Mouse (Mus musculus): ENCODE measurements around the gene Pbxip1. TPM values are rescaled to one million over a fixed set of nuclear protein-coding genes. Genes with fewer than 3 reads are reported as not detected.

The Pbxip1 gene
- polyA plus RNA-seq, 1 experiment from 2014 or later, result 8.2 TPM

DNA sequence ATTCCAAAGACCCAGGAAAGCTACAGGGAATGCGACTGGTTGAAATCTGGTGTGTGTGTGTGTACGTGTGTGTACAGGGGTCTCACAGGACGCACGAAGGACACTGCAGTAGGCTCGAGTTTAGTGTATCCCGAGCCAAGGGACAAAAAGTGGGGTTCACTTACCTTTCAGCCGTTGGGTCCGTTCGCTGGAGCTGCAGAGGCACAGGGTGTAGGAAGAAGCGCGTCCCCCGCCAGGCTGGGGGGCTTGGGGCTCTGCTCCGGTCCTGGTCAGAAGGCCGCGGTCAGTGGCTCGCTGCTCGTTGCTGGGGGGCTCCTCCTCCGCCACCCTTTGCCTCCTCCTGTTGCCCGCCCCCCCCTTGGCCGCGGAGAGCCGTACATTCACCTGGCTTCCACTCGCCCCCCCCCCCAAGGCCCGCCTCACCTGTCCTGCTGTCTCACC lies 43.6 kb upstream of the Pbxip1 start:
- no peak overlapping the region for H3K9ac ChIP-seq (replicated peaks; ENCODE audit: low read depth, low read length)
- H3K27me3 ChIP-seq (ENCODE audit: control insufficient read depth, insufficient read depth, low read length), result peaks cover 5% of the 10 kb centered on the region; the same call in 1 of the 2 replicates
- H3K4me1 ChIP-seq (ENCODE audit: control insufficient read depth, insufficient read depth, low read length), result peaks cover 28% of the 10 kb centered on the region

DNA sequence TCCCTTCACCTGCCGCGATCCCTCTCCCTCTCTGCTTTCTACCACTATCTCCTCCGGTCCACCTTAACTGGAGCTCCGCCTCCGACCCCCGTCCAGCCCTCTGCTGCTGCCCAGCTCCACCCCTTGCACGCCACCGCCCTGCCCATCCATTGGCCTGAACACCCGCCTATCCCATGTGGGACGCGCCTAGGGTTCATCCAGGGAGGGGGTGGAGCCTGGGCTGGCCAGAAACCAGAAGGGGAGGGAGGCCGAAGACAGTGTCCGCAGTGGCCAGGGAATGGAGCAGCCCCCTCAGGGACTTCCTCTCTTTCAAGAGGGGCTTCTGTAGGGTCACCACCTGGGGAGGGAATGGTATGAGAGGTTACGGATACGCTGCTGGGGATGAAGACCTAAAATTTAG lies 42.9 kb upstream of the Pbxip1 start:
- H3K9ac ChIP-seq (replicated peaks; ENCODE audit: low read depth, low read length), result peak overlapping the region; percentile 29; the same call in 1 of the 2 replicates
- 0% methylated on average over 15 of the region's 15 CpGs for WGBS
- H3K27me3 ChIP-seq (ENCODE audit: control insufficient read depth, insufficient read depth, low read length), result peaks cover 5% of the 10 kb centered on the region; the same call in 1 of the 2 replicates
- peak; percentile 91 for ATAC-seq (ENCODE audit: low read depth)
- no peaks in the 10 kb centered on the region for H3K36me3 ChIP-seq (ENCODE audit: control insufficient read depth, insufficient read depth, low read length)
- peak overlapping the region; percentile 41; the same call in 1 of the 2 replicates for H3K27ac ChIP-seq (ENCODE audit: low read depth, low read length)
- H3K4me2 ChIP-seq (ENCODE audit: low read depth, low read length), result peak overlapping the region; percentile 97
- H3K9me3 ChIP-seq (ENCODE audit: control insufficient read depth, low read length), result no peaks in the 10 kb centered on the region
- peaks cover 28% of the 10 kb centered on the region for H3K4me1 ChIP-seq (ENCODE audit: control insufficient read depth, insufficient read depth, low read length)
- peak overlapping the region; percentile 45 for H3K4me3 ChIP-seq (ENCODE audit: low read depth, low read length)

More for the DNA sequence above, 43.6 kb upstream of the Pbxip1 start:
- Histone ChIP-seq H3K36me3 (ENCODE audit: control insufficient read depth, insufficient read depth, low read length) (no peaks in the 10 kb centered on the region), H3K4me2 (ENCODE audit: low read depth, low read length) (peak overlapping the region; percentile 97), H3K4me3 (ENCODE audit: low read depth, low read length) (peak overlapping the region; percentile 45), H3K27ac (ENCODE audit: low read depth, low read length) (no peak overlapping the region), H3K9me3 (ENCODE audit: control insufficient read depth, low read length) (no peaks in the 10 kb centered on the region)
- under 1% methylated on average over 21 of the region's 24 CpGs for WGBS
- ATAC-seq (ENCODE audit: low read depth), result no peak

DNA sequence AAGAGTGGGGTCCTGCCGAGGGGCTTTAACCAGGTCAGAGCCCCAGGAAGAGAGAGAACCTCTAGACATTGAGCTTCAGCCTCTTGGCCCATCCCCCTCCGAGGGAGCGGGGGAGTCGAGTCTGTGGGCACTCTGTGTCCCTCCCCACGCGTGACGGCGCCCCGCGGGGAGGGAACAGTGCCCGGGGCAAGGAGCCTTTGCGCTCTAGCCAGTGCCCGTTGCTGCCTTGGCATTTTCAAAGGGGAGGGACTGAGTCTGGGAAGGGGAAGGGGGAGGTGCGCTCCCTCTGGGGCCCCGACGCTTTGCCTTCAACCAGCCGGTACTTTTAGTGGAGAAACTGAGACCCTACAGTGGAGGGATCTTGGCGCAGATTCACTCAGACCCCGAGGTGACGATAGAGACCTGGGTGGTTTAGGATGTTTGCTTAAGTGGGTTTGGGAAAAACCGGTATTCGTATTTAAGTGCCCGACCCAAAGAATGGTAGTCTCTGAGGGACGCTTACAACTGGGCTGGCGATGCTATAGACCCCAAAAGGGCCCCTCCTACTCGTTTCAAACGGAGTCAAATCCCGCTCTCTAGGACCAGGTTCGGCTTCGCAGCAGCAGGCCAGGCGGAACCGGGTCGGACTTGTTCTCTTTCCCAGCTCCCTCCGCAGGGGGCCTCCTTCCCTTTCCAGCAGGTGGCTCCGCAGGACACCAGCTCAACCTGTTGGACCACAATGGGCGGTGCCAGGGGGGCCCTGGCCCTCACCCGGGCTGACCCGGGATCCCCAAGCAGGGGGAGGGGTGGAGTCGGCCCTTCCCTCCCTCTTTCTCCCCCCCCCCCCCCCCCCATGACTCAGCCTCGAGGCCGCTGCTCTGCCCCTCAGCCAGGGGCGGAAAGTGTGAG lies 42.3 kb upstream of the Pbxip1 start, which contains the start of gene Zbtb7b:
Gene Zbtb7b, minus strand, starts transcription at position 771 of the 888 bp plus-strand sequence.
- peak within 1 kb of the TSS; percentile 97 for H3K4me2 ChIP-seq (ENCODE audit: low read depth, low read length)
- WGBS, result under 1% methylated on average over 36 of the region's 42 CpGs
- no peaks in the 10 kb centered on the region for H3K36me3 ChIP-seq (ENCODE audit: control insufficient read depth, insufficient read depth, low read length)
- H3K4me1 ChIP-seq (ENCODE audit: control insufficient read depth, insufficient read depth, low read length), result peaks cover 28% of the 10 kb centered on the region
- H3K9me3 ChIP-seq (ENCODE audit: control insufficient read depth, low read length), result no peaks in the 10 kb centered on the region
- ATAC-seq (ENCODE audit: low read depth), result peak; percentile 47
- peak within 1 kb of the TSS; percentile 29; the same call in 1 of the 2 replicates for H3K9ac ChIP-seq (replicated peaks; ENCODE audit: low read depth, low read length)
- peak within 1 kb of the TSS; percentile 41 for H3K27ac ChIP-seq (ENCODE audit: low read depth, low read length)
- peak within 1 kb of the TSS; percentile 45 for H3K4me3 ChIP-seq (ENCODE audit: low read depth, low read length)
- H3K27me3 ChIP-seq (ENCODE audit: control insufficient read depth, insufficient read depth, low read length), result peaks cover 5% of the 10 kb centered on the region; the same call in 1 of the 2 replicates

DNA sequence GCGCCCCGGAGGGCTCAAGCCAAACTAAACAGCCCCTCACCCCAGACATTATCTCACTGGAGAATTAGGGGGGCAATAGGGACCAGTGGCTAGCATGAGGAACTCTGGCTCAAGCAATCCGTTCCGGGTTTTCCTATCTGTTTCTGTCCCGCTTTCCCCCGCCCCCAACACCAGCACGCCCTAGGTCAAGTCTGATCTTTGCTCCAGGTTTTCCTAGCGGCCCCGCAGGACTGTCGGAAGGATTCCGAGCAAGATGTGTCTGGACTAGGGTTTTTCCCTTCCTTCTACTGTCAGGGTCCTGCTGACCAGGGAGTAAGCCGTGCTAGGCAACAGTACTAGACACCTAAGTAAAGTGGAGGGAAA lies 41.6 kb upstream of the Pbxip1 start:
- H3K4me1 ChIP-seq (ENCODE audit: control insufficient read depth, insufficient read depth, low read length), result peaks cover 28% of the 10 kb centered on the region
- no peak overlapping the region for H3K27ac ChIP-seq (ENCODE audit: low read depth, low read length)
- 0% methylated on average over 11 of the region's 12 CpGs for WGBS
- H3K4me3 ChIP-seq (ENCODE audit: low read depth, low read length), result peak overlapping the region; percentile 45
- H3K36me3 ChIP-seq (ENCODE audit: control insufficient read depth, insufficient read depth, low read length), result no peaks in the 10 kb centered on the region
- peak overlapping the region; percentile 97 for H3K4me2 ChIP-seq (ENCODE audit: low read depth, low read length)
- peaks cover 5% of the 10 kb centered on the region; the same call in 1 of the 2 replicates for H3K27me3 ChIP-seq (ENCODE audit: control insufficient read depth, insufficient read depth, low read length)
- H3K9me3 ChIP-seq (ENCODE audit: control insufficient read depth, low read length), result no peaks in the 10 kb centered on the region
- no peak for ATAC-seq (ENCODE audit: low read depth)
- H3K9ac ChIP-seq (replicated peaks; ENCODE audit: low read depth, low read length), result no peak overlapping the region

DNA sequence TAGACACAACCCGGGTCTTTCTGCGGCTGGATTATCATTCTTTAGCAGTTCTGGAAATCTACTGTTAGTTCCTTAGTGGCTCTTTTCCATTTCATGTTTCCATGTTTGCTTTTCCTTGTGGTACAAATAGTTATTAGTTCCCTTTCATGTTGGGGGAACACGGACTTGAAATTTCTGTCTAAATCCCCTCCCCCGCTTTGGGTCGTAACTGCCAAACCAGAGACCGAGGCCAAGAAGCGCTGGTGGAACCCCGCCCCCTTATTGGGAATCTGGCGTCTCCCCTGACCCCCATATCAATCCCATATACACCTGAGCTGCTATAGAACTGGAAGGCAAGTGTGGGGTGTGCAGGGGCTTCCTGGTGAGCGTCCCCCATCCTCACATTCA lies 41.1 kb upstream of the Pbxip1 start:
- 1% methylated on average over 10 of the region's 10 CpGs for WGBS
- Histone ChIP-seq H3K9ac (replicated peaks; ENCODE audit: low read depth, low read length) (no peak overlapping the region), H3K4me3 (ENCODE audit: low read depth, low read length) (peak overlapping the region; percentile 45), H3K36me3 (ENCODE audit: control insufficient read depth, insufficient read depth, low read length) (no peaks in the 10 kb centered on the region), H3K4me1 (ENCODE audit: control insufficient read depth, insufficient read depth, low read length) (peaks cover 28% of the 10 kb centered on the region), H3K27me3 (ENCODE audit: control insufficient read depth, insufficient read depth, low read length) (peaks cover 5% of the 10 kb centered on the region; the same call in 1 of the 2 replicates), H3K9me3 (ENCODE audit: control insufficient read depth, low read length) (no peaks in the 10 kb centered on the region), H3K4me2 (ENCODE audit: low read depth, low read length) (peak overlapping the region; percentile 97), H3K27ac (ENCODE audit: low read depth, low read length) (no peak overlapping the region)
- no peak for ATAC-seq (ENCODE audit: low read depth)

DNA sequence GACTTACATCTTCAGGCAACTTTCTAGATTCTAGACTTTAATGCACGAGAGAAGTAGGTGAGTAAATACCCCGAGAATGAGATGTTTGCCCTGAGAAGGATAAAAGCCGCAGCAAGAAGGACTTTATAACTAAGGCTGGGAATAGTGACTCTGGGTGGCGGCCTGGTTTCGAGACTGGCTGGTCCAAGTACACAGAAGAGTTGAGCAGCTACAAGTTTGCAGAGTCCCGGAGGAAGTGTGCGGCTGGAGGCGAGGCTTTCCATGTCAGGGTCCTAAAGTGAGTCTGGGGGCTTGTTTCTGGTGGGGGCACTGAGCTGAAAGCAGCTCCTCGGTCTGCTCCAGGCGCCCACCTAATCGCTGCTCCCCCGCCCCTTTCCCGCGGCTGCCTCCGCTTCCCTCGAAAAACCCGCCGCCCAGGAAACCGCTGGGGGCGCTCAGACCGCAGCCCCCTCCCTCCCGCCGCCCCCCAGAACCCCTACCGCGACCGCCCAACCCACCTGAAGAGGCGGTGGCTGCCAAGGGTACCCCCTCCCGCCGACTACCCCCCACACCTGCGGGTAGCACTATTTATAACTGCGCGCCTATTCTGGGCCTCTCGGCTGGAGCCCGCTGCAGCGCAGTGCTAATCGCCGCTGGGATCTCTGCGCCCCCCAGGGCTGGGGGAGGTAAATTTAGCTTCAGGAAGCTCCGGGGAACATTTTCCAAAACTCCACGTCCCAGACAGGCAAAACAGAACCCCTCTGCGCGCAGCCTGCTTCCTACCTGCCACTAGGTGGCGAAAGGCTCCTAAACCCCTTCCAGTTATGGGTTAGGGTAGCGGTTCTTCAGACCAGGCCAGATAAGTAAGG lies 40.5 kb upstream of the Pbxip1 start:
- H3K4me1 ChIP-seq (ENCODE audit: control insufficient read depth, insufficient read depth, low read length), result peaks cover 23% of the 10 kb centered on the region
- no peak overlapping the region; the same call in 1 of the 2 replicates for H3K27ac ChIP-seq (ENCODE audit: low read depth, low read length)
- peak overlapping the region; percentile 34 for H3K4me3 ChIP-seq (ENCODE audit: low read depth, low read length)
- 0 out of 2 replicates have a peak overlapping the region, but pooled peaks have one; percentile 28 for H3K9ac ChIP-seq (replicated peaks; ENCODE audit: low read depth, low read length)
- whole genome bisulfite sequencing, result under 1% methylated on average over 41 of the region's 44 CpGs
- no peaks in the 10 kb centered on the region for H3K36me3 ChIP-seq (ENCODE audit: control insufficient read depth, insufficient read depth, low read length)
- no peaks in the 10 kb centered on the region for H3K9me3 ChIP-seq (ENCODE audit: control insufficient read depth, low read length)
- no peak for ATAC-seq (ENCODE audit: low read depth)
- peaks cover 5% of the 10 kb centered on the region; the same call in 1 of the 2 replicates for H3K27me3 ChIP-seq (ENCODE audit: control insufficient read depth, insufficient read depth, low read length)
- peak overlapping the region; percentile 97 for H3K4me2 ChIP-seq (ENCODE audit: low read depth, low read length)

DNA sequence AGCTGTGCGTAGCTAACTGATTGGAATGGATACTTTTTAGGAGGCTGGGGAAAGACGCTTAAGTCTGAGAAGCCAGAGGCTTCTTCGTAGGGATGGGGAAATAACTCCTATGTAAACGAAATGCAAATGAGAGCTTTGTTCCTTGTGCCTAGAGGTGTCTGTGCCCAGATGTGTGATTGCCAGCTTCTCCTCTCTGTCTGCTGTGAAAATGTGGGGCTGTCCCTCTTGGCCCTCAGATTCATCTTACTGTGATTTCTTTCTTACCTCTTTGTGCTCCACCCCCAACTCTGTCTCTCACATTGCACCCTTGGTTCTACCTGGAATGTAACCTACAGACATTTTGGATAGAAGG lies 39.9 kb upstream of the Pbxip1 start:
- Histone ChIP-seq H3K36me3 (ENCODE audit: control insufficient read depth, insufficient read depth, low read length) (no peaks in the 10 kb centered on the region; the same call in 1 of the 2 replicates), H3K27me3 (ENCODE audit: control insufficient read depth, insufficient read depth, low read length) (peaks cover 5% of the 10 kb centered on the region; the same call in 1 of the 2 replicates), H3K9ac (replicated peaks; ENCODE audit: low read depth, low read length) (no peak overlapping the region), H3K9me3 (ENCODE audit: control insufficient read depth, low read length) (no peaks in the 10 kb centered on the region), H3K4me1 (ENCODE audit: control insufficient read depth, insufficient read depth, low read length) (peaks cover 21% of the 10 kb centered on the region), H3K4me2 (ENCODE audit: low read depth, low read length) (peak overlapping the region; percentile 97), H3K27ac (ENCODE audit: low read depth, low read length) (no peak overlapping the region), H3K4me3 (ENCODE audit: low read depth, low read length) (peak overlapping the region; percentile 34)
- ATAC-seq (ENCODE audit: low read depth), result no peak
- WGBS, result 2% methylated on average over 4 of the region's 4 CpGs

DNA sequence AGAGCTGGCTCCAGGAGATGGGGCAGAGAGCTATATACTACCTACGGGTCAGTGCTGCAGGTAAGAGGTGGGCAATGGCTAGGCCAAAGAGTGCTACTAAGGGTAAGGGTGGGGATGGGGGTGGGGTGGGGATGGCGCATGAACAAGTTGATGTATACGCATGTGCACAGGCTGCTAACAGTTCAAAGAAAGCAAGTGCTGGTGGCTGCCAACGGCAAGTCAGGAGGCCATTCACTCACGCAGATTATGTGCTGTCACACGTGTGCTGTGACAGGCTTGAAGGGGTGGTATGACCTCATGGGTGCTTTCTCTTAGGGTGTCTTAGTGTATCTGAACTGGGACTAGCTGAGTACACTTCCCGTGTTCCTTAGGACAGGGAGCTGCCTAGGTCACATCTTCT lies 35.2 kb upstream of the Pbxip1 start:
- Histone ChIP-seq H3K27me3 (ENCODE audit: control insufficient read depth, insufficient read depth, low read length) (no peaks in the 10 kb centered on the region), H3K4me3 (ENCODE audit: low read depth, low read length) (no peak overlapping the region), H3K9me3 (ENCODE audit: control insufficient read depth, low read length) (no peaks in the 10 kb centered on the region), H3K4me1 (ENCODE audit: control insufficient read depth, insufficient read depth, low read length) (peaks cover under 1% of the 10 kb centered on the region; the same call in 1 of the 2 replicates), H3K36me3 (ENCODE audit: control insufficient read depth, insufficient read depth, low read length) (peaks cover 15% of the 10 kb centered on the region), H3K4me2 (ENCODE audit: low read depth, low read length) (no peak overlapping the region), H3K27ac (ENCODE audit: low read depth, low read length) (no peak overlapping the region), H3K9ac (replicated peaks; ENCODE audit: low read depth, low read length) (no peak overlapping the region)
- no peak for ATAC-seq (ENCODE audit: low read depth)
- WGBS, result 92% methylated on average over 7 of the region's 7 CpGs

Measured in neural tube, embryonic 14.5 days (tissue).